Mouse (Mus musculus): Measurements from ENCODE around the gene Serhl. TPM values are rescaled to one million over a fixed set of nuclear protein-coding genes. Genes with fewer than 3 reads are reported as not detected.
"Not testable (repeated sequence)": the region's sequence is repeated elsewhere in the genome, so short reads cannot be mapped to it uniquely, and the experiment has no call there.

Gene Serhl
- polyA plus RNA-seq, 1 experiment from 2014 or later, result 24.7 TPM

DNA sequence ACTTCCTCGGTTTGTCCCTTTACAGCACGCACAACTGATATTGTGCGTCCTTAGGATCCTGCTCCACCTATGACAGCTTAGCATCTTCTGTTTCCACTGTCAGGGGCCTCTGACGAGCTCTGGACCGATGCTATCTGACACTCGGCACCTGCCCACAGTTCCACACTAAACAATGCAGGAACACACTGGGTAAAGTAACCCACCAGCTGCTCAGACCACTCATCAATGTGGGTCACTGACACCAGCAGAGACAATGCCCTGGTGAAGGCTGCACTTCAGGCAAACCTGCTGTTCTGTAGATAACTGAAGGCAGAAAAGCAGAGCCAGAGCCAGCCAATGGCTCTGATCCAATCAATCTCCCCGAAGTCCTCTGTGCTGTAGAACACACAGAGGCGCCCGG is 37.3 kb downstream of the Serhl start:
- DNase-seq (no peak), ATAC-seq (ENCODE audit: low FRiP score, low TSS enrichment) (no peak)
- Histone ChIP-seq H3K9me3 (ENCODE audit: control insufficient read depth, low read length) (no peaks in the 10 kb centered on the region), H3K4me3 (replicated peaks; ENCODE audit: low read depth, low read length) (no peak overlapping the region), H3K4me1 (ENCODE audit: control insufficient read depth, insufficient read depth, low read length) (peaks cover 2% of the 10 kb centered on the region), H3K36me3 (ENCODE audit: control insufficient read depth, insufficient read depth, low read length) (peaks cover 62% of the 10 kb centered on the region), H3K27ac (replicated peaks; ENCODE audit: low read depth, low read length) (no peak overlapping the region), H3K4me2 (ENCODE audit: low read length) (no peak overlapping the region), H3K27me3 (ENCODE audit: control insufficient read depth, insufficient read depth, low read length) (no peaks in the 10 kb centered on the region), H3K9ac (replicated peaks; ENCODE audit: low read length) (no peak overlapping the region)
- WGBS, result 83% methylated on average over 9 of the region's 9 CpGs

GRCm38 (mm10) chr15:83127037-83127436 is 37.7 kb downstream of the Serhl start:
- H3K36me3 ChIP-seq (ENCODE audit: control insufficient read depth, insufficient read depth, low read length), result peaks cover 67% of the 10 kb centered on the region
- DNase-seq; H3K9me3 ChIP-seq (ENCODE audit: control insufficient read depth, low read length); H3K4me3 ChIP-seq (replicated peaks; ENCODE audit: low read depth, low read length); H3K4me1 ChIP-seq (ENCODE audit: control insufficient read depth, insufficient read depth, low read length); H3K9ac ChIP-seq (replicated peaks; ENCODE audit: low read length); H3K27ac ChIP-seq (replicated peaks; ENCODE audit: low read depth, low read length); ATAC-seq (ENCODE audit: low FRiP score, low TSS enrichment); H3K27me3 ChIP-seq (ENCODE audit: control insufficient read depth, insufficient read depth, low read length); H3K4me2 ChIP-seq (ENCODE audit: low read length): not testable (repeated sequence)
- 47% methylated on average over 3 of the region's 3 CpGs for WGBS

GRCm38 (mm10) chr15:83129530-83130231 is 40.4 kb downstream of the Serhl start:
- Histone ChIP-seq H3K4me3 (replicated peaks; ENCODE audit: low read depth, low read length) (no peak overlapping the region), H3K27me3 (ENCODE audit: control insufficient read depth, insufficient read depth, low read length) (no peaks in the 10 kb centered on the region), H3K27ac (replicated peaks; ENCODE audit: low read depth, low read length) (no peak overlapping the region), H3K36me3 (ENCODE audit: control insufficient read depth, insufficient read depth, low read length) (peaks cover 93% of the 10 kb centered on the region), H3K9me3 (ENCODE audit: control insufficient read depth, low read length) (no peaks in the 10 kb centered on the region), H3K4me2 (ENCODE audit: low read length) (no peak overlapping the region), H3K9ac (replicated peaks; ENCODE audit: low read length) (no peak overlapping the region), H3K4me1 (ENCODE audit: control insufficient read depth, insufficient read depth, low read length) (no peaks in the 10 kb centered on the region)
- WGBS, result 93% methylated on average over 7 of the region's 7 CpGs
- DNase-seq (no peak), ATAC-seq (ENCODE audit: low FRiP score, low TSS enrichment) (no peak)

DNA sequence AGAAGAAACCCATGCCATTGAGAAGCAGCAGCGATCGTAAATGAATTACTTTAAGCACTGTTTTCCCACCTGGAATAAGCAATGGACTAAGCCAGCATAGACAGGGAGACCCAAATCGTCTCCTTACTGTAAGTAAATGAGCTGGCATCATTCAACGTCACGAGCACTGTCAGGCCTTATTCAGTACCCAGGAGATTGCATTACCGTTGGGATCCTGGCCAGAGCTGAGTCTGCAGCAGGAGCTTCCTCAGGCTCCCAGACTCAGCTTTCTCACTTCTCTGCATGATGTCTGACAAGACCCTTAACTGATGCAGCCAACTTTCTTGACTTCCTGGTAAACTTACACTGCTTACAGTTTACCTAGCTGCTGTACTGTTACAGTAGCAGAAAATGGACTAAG is 45.4 kb downstream of the Serhl start:
- no peak for ATAC-seq (ENCODE audit: low FRiP score, low TSS enrichment)
- Histone ChIP-seq H3K36me3 (ENCODE audit: control insufficient read depth, insufficient read depth, low read length) (peaks cover 88% of the 10 kb centered on the region), H3K27me3 (ENCODE audit: control insufficient read depth, insufficient read depth, low read length) (no peaks in the 10 kb centered on the region)

DNA sequence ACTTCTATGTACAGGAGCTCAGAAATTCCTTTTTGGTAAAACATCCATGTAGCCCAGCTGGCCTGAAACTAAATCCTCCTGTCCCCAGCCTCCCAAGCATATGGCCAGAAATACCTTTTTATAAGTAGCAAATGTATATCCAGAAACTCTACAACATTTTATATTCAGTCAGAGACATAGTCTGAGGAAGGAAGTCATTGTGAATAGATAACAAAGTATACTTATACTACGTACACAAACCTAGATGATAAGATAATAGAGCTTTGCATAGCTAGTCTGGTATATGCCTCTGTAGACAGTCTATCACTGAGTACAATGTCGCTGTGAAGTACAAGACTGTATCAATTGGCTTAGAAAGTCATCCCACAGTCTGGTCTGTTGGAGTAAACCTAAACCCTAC is 46.3 kb downstream of the Serhl start:
- H3K9ac ChIP-seq (replicated peaks; ENCODE audit: low read length), result no peak overlapping the region
- 96% methylated on average over 2 of the region's 2 CpGs for WGBS
- no peaks in the 10 kb centered on the region for H3K4me1 ChIP-seq (ENCODE audit: control insufficient read depth, insufficient read depth, low read length)
- no peaks in the 10 kb centered on the region for H3K9me3 ChIP-seq (ENCODE audit: control insufficient read depth, low read length)
- no peak overlapping the region for H3K4me2 ChIP-seq (ENCODE audit: low read length)
- peaks cover 79% of the 10 kb centered on the region for H3K36me3 ChIP-seq (ENCODE audit: control insufficient read depth, insufficient read depth, low read length)
- no peak overlapping the region for H3K27ac ChIP-seq (replicated peaks; ENCODE audit: low read depth, low read length)
- ATAC-seq (ENCODE audit: low FRiP score, low TSS enrichment) (no peak), DNase-seq (no peak)
- no peak overlapping the region for H3K4me3 ChIP-seq (replicated peaks; ENCODE audit: low read depth, low read length)
- no peaks in the 10 kb centered on the region for H3K27me3 ChIP-seq (ENCODE audit: control insufficient read depth, insufficient read depth, low read length)

More for the DNA sequence above, 45.4 kb downstream of the Serhl start:
- Histone ChIP-seq H3K4me1 (ENCODE audit: control insufficient read depth, insufficient read depth, low read length) (no peaks in the 10 kb centered on the region), H3K27ac (replicated peaks; ENCODE audit: low read depth, low read length) (no peak overlapping the region), H3K9ac (replicated peaks; ENCODE audit: low read length) (no peak overlapping the region), H3K9me3 (ENCODE audit: control insufficient read depth, low read length) (no peaks in the 10 kb centered on the region), H3K4me3 (replicated peaks; ENCODE audit: low read depth, low read length) (no peak overlapping the region), H3K4me2 (ENCODE audit: low read length) (no peak overlapping the region)
- WGBS, result 92% methylated on average over 6 of the region's 6 CpGs
- no peak for DNase-seq

DNA sequence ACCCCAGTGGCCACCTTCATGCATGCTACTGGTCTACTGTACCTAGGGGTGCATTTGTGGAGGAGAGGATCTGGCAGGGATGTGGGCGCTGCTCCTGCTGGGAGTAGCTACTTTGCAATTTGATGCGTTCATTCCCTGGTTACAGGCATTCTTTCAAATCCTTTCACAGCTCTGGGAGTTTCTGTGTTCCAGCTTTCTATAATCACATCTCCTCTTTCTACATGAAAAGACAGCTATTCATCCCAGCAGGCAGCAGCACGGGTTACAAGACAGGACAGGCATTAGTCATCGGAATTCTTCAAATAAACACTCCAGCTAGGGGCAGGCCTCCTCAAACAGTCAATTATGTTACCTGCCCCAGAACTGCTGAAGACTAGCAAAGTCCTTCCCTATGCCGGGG is 53.6 kb downstream of the Serhl start:
- Histone ChIP-seq H3K9ac (replicated peaks; ENCODE audit: low read length) (no peak overlapping the region), H3K27me3 (ENCODE audit: control insufficient read depth, insufficient read depth, low read length) (no peaks in the 10 kb centered on the region), H3K9me3 (ENCODE audit: control insufficient read depth, low read length) (no peaks in the 10 kb centered on the region), H3K4me1 (ENCODE audit: control insufficient read depth, insufficient read depth, low read length) (peaks cover 11% of the 10 kb centered on the region), H3K4me2 (ENCODE audit: low read length) (no peak overlapping the region), H3K27ac (replicated peaks; ENCODE audit: low read depth, low read length) (0 out of 2 replicates have a peak overlapping the region, but pooled peaks have one; percentile 41), H3K4me3 (replicated peaks; ENCODE audit: low read depth, low read length) (no peak overlapping the region), H3K36me3 (ENCODE audit: control insufficient read depth, insufficient read depth, low read length) (peaks cover 16% of the 10 kb centered on the region)
- DNase-seq (peak; percentile 10), ATAC-seq (ENCODE audit: low FRiP score, low TSS enrichment) (no peak)
- WGBS, result 36% methylated on average over 5 of the region's 5 CpGs

- Histone ChIP-seq H3K9me3 (ENCODE audit: control insufficient read depth, low read length) (no peaks in the 10 kb centered on the region), H3K27me3 (ENCODE audit: control insufficient read depth, insufficient read depth, low read length) (no peaks in the 10 kb centered on the region), H3K36me3 (ENCODE audit: control insufficient read depth, insufficient read depth, low read length) (peaks cover 7% of the 10 kb centered on the region), H3K4me2 (ENCODE audit: low read length) (no peak overlapping the region), H3K4me3 (replicated peaks; ENCODE audit: low read depth, low read length) (no peak overlapping the region), H3K27ac (replicated peaks; ENCODE audit: low read depth, low read length) (no peak overlapping the region), H3K9ac (replicated peaks; ENCODE audit: low read length) (no peak overlapping the region), H3K4me1 (ENCODE audit: control insufficient read depth, insufficient read depth, low read length) (peaks cover 17% of the 10 kb centered on the region)
- DNase-seq (no peak), ATAC-seq (ENCODE audit: low FRiP score, low TSS enrichment) (no peak)
- WGBS, result 93% methylated on average over 6 of the region's 6 CpGs
These were observed 56.2 kb downstream of the Serhl start for GRCm38 (mm10) chr15:83145541-83145940.

DNA sequence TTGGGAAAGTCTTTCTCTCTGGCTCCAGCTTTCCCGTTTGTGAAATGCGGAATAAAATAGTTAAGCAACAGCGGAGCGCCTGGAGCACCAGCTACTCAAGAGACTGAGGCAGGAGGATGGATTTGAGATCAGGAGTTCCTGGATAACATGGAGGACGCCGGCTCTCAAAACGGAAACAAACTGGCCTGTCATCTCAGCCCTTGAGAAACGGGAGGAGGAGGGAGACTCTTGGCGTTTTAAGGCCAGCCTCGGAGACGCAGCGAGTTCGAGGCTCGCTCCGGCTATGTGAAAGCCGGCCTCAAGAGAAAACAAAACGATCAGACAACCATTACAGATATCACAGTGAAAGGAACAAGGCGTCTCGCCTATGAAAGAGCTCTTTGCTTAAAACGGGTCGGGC is 59.1 kb downstream of the Serhl start:
- peak overlapping the region; percentile 87 for H3K9ac ChIP-seq (replicated peaks; ENCODE audit: low read length)
- H3K4me2 ChIP-seq (ENCODE audit: low read length), result peak overlapping the region; percentile 88
- peaks cover 9% of the 10 kb centered on the region for H3K36me3 ChIP-seq (ENCODE audit: control insufficient read depth, insufficient read depth, low read length)
- DNase-seq (no peak), ATAC-seq (ENCODE audit: low FRiP score, low TSS enrichment) (no peak)
- H3K27ac ChIP-seq (replicated peaks; ENCODE audit: low read depth, low read length), result peak overlapping the region; percentile 99
- H3K4me3 ChIP-seq (replicated peaks; ENCODE audit: low read depth, low read length), result peak overlapping the region; percentile 97
- no peaks in the 10 kb centered on the region for H3K9me3 ChIP-seq (ENCODE audit: control insufficient read depth, low read length)
- no peaks in the 10 kb centered on the region for H3K27me3 ChIP-seq (ENCODE audit: control insufficient read depth, insufficient read depth, low read length)
- H3K4me1 ChIP-seq (ENCODE audit: control insufficient read depth, insufficient read depth, low read length), result peaks cover 9% of the 10 kb centered on the region
- 3% methylated on average over 21 of the region's 21 CpGs for WGBS

DNA sequence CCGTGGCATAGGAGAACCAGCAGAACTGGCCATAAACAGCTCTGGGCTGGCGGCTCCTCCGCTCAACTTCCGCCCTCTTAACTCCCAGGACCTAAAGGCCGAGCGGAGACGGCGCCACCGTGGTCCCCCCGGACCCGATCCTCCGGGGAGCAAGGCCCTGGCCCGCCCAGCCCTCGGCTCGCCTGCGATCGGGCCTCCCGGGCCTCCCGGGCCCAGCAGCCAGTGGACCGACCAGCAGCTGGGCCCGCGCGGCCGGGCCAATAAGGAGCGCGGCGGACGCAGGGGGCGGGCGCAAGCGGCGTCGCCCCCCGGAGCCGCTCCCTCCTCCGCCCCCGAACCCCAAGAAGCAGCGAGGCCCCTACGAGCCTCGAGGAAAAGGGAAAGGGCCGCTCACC is 59.5 kb downstream of the Serhl start:
- Histone ChIP-seq H3K36me3 (ENCODE audit: control insufficient read depth, insufficient read depth, low read length) (peaks cover 11% of the 10 kb centered on the region), H3K27me3 (ENCODE audit: control insufficient read depth, insufficient read depth, low read length) (no peaks in the 10 kb centered on the region), H3K4me3 (replicated peaks; ENCODE audit: low read depth, low read length) (peak overlapping the region; percentile 97), H3K27ac (replicated peaks; ENCODE audit: low read depth, low read length) (peak overlapping the region; percentile 99), H3K9ac (replicated peaks; ENCODE audit: low read length) (peak overlapping the region; percentile 87), H3K4me1 (ENCODE audit: control insufficient read depth, insufficient read depth, low read length) (peaks cover 9% of the 10 kb centered on the region), H3K9me3 (ENCODE audit: control insufficient read depth, low read length) (no peaks in the 10 kb centered on the region), H3K4me2 (ENCODE audit: low read length) (peak overlapping the region; percentile 88)
- DNase-seq (no peak), ATAC-seq (ENCODE audit: low FRiP score, low TSS enrichment) (peak; percentile 81)
- under 1% methylated on average over 39 of the region's 41 CpGs for WGBS

Measured in midbrain, embryonic 14.5 days (tissue).